Mouse (Mus musculus) CH12.LX (cell line): ENCODE measurements around the gene Tchp. TPM values are rescaled to one million over a fixed set of nuclear protein-coding genes. Genes with fewer than 3 reads are reported as not detected.

Source experiments
- DNase-seq: peaks from one replicate; pipeline ENCODE4 v3.0.0-alpha.2; 2013; ENCODE audit errors: extremely low read depth
- H3K27ac ChIP-seq: 2 replicates; pipeline ENCODE4 v1.5.1; 2012; ENCODE audit warnings: low read depth, mild to moderate bottlenecking, control low read depth, moderate library complexity; ENCODE audit not compliant: insufficient read depth
- H3K27me3 ChIP-seq: replicated peaks from 2 replicates; pipeline ENCODE3; 2012; ENCODE audit warnings: inconsistent platforms
- H3K36me3 ChIP-seq, 2 experiments: replicated peaks in 1 of 2; 2 replicates each; pipeline versions ENCODE3 to v1.6.1; 2012; ENCODE audit warnings: inconsistent platforms in 1 of 2, low read length in 1 of 2, mild to moderate bottlenecking in 1 of 2, mixed read lengths in 1 of 2, moderate library complexity in 1 of 2; ENCODE audit not compliant: control insufficient read depth in 1 of 2, insufficient read depth in 1 of 2
- H3K4me1 ChIP-seq, 2 experiments: 2 replicates each; pipeline ENCODE4 v1.6.1; 2012; ENCODE audit warnings: inconsistent platforms in 1 of 2, moderate library complexity in 1 of 2; ENCODE audit not compliant: insufficient read depth in 2 of 2, control insufficient read depth in 1 of 2
- H3K4me2 ChIP-seq: 2 replicates; pipeline ENCODE4 v1.6.1; 2012; ENCODE audit warnings: low read depth, mild to moderate bottlenecking, control low read depth; ENCODE audit not compliant: poor library complexity, insufficient read depth, severe bottlenecking
- H3K4me3 ChIP-seq, 3 experiments: fragments of 150-350 bp in 1 of 3; sonication (generic) in 1 of 3; replicated peaks in 1 of 3; 2 replicates each; pipeline versions ENCODE3 to v1.5.1; 2011 to 2012; ENCODE audit warnings: low read depth in 2 of 3, low read length in 2 of 3, mild to moderate bottlenecking in 2 of 3, moderate library complexity in 2 of 3, control low read depth in 1 of 3, improper control_type of control experiment in 1 of 3, inconsistent platforms in 1 of 3, mixed read lengths in 1 of 3; ENCODE audit not compliant: poor library complexity in 1 of 3
- H3K79me2 ChIP-seq: replicated peaks from 2 replicates; pipeline ENCODE4 v1.6.1; 2012; ENCODE audit warnings: mild to moderate bottlenecking, moderate library complexity; ENCODE audit not compliant: control insufficient read depth, poor library complexity, insufficient read depth, severe bottlenecking; ENCODE audit errors: extremely low read depth
- H3K9ac ChIP-seq: 2 replicates; pipeline ENCODE4 v1.6.1; 2012; ENCODE audit warnings: low read depth, mild to moderate bottlenecking, control low read depth, moderate library complexity; ENCODE audit not compliant: insufficient read depth
- H3K9me3 ChIP-seq: replicated peaks from 2 replicates; pipeline ENCODE3; 2012; ENCODE audit warnings: low read length, inconsistent platforms, mixed read lengths
- BHLHE40 ChIP-seq: IDR thresholded peaks from 2 replicates; pipeline ENCODE4 v1.6.1; 2011; ENCODE audit warnings: mild to moderate bottlenecking, low read depth, low read length, improper control_type of control experiment
- CHD1 ChIP-seq: IDR thresholded peaks from 2 replicates; pipeline ENCODE4 v1.6.1; 2012; ENCODE audit warnings: low read depth, low read length, improper control_type of control experiment, inconsistent platforms
- CHD2 ChIP-seq: IDR thresholded peaks from 2 replicates; pipeline ENCODE4 v1.6.1; 2011; ENCODE audit warnings: low read length, improper control_type of control experiment
- E2F4 ChIP-seq: IDR thresholded peaks from 2 replicates; pipeline ENCODE4 v1.6.1; 2011; ENCODE audit warnings: low read depth, low read length, improper control_type of control experiment; ENCODE audit not compliant: insufficient replicate concordance
- ELF1 ChIP-seq: IDR thresholded peaks from 2 replicates; pipeline ENCODE4 v1.6.1; 2014; ENCODE audit warnings: low read depth, mild to moderate bottlenecking, inconsistent platforms, low read length, improper control_type of control experiment
- EP300 ChIP-seq: IDR thresholded peaks from 2 replicates; pipeline ENCODE4 v1.6.1; 2011; ENCODE audit warnings: low read length, improper control_type of control experiment
- ETS1 ChIP-seq: conservative IDR thresholded peaks from 2 replicates; pipeline ENCODE4 v1.6.1; 2012; ENCODE audit warnings: low read depth, mild to moderate bottlenecking, inconsistent platforms, low read length, improper control_type of control experiment, moderate library complexity
- GABPA ChIP-seq: IDR thresholded peaks from 2 replicates; pipeline ENCODE4 v1.6.1; 2012; ENCODE audit warnings: low read depth, low read length, improper control_type of control experiment, inconsistent platforms; ENCODE audit not compliant: insufficient replicate concordance
- HCFC1 ChIP-seq: IDR thresholded peaks from 2 replicates; pipeline ENCODE4 v1.6.1; 2012; ENCODE audit warnings: low read depth, mild to moderate bottlenecking, inconsistent platforms, low read length, improper control_type of control experiment
- IRF4 ChIP-seq: IDR thresholded peaks from 2 replicates; pipeline ENCODE4 v1.6.1; 2014; ENCODE audit warnings: low read depth, mild to moderate bottlenecking, inconsistent platforms, low read length, improper control_type of control experiment
- KAT2A ChIP-seq: IDR thresholded peaks from 2 replicates; pipeline ENCODE4 v1.6.1; 2012; ENCODE audit warnings: low read length, improper control_type of control experiment, inconsistent platforms; ENCODE audit not compliant: insufficient replicate concordance
- MAFK ChIP-seq: IDR thresholded peaks from 2 replicates; pipeline ENCODE4 v1.6.1; 2011; ENCODE audit warnings: low read length, improper control_type of control experiment; ENCODE audit not compliant: insufficient replicate concordance
- MAX ChIP-seq: IDR thresholded peaks from 2 replicates; pipeline ENCODE4 v1.6.1; 2011; ENCODE audit warnings: low read length, improper control_type of control experiment
- MXI1 ChIP-seq: IDR thresholded peaks from 2 replicates; pipeline ENCODE4 v1.6.1; 2011; ENCODE audit warnings: mild to moderate bottlenecking, low read depth, low read length, improper control_type of control experiment
- MYC ChIP-seq: IDR thresholded peaks from 2 replicates; pipeline ENCODE4 v1.6.1; 2011; ENCODE audit warnings: low read depth, mild to moderate bottlenecking, improper control_type of control experiment, low read length
- RAD21 ChIP-seq: IDR thresholded peaks from 2 replicates; pipeline ENCODE4 v1.6.1; 2011; ENCODE audit warnings: low read depth, mild to moderate bottlenecking, low read length, improper control_type of control experiment, moderate library complexity
- RCOR1 ChIP-seq: conservative IDR thresholded peaks from 2 replicates; pipeline ENCODE4 v1.6.1; 2012; ENCODE audit warnings: low read depth, mild to moderate bottlenecking, inconsistent platforms, low read length, improper control_type of control experiment
- SIN3A ChIP-seq: IDR thresholded peaks from 2 replicates; pipeline ENCODE4 v1.6.1; 2012; ENCODE audit warnings: low read length, improper control_type of control experiment, inconsistent platforms
- SMC3 ChIP-seq: IDR thresholded peaks from 2 replicates; pipeline ENCODE4 v1.6.1; 2011; ENCODE audit warnings: low read depth, low read length, improper control_type of control experiment
- TBP ChIP-seq: conservative IDR thresholded peaks from 2 replicates; pipeline ENCODE4 v1.6.1; 2011; ENCODE audit warnings: low read depth, low read length, improper control_type of control experiment
- ZKSCAN1 ChIP-seq: IDR thresholded peaks from 2 replicates; pipeline ENCODE4 v1.6.1; 2012; ENCODE audit warnings: low read depth, inconsistent platforms, low read length, improper control_type of control experiment, borderline replicate concordance
- ZNF384 ChIP-seq: IDR thresholded peaks from 2 replicates; pipeline ENCODE4 v1.6.1; 2012; ENCODE audit warnings: low read depth, low read length, improper control_type of control experiment, inconsistent platforms
- dilution Hi-C: fragments of 300-500 bp; cut with MboI; formaldehyde crosslinking; loops from 2 replicates; pipeline ENCODE4 v1.14.3; 2020; ENCODE audit warnings: low sequenced_read_pairs; ENCODE audit not compliant: extremely low pct_unique_long_range_greater_than_20kb, extremely low pct_ligation_motif_present
- in situ Hi-C: fragments of 300-500 bp; cut with MboI; formaldehyde crosslinking; loops from 3 replicates; pipeline ENCODE4 v1.14.3; 2019; ENCODE audit warnings: low sequenced_read_pairs, low pct_ligation_motif_present, low pct_unique_long_range_greater_than_20kb, mixed read lengths
- polyA plus RNA-seq: library from polyadenylated mRNA; unstranded; fragments of >175 nt; gene quantifications from 2 replicates; pipeline ENCODE4 v1.2.1, GENCODE M21; 2012; ENCODE audit warnings: low read depth; ENCODE audit not compliant: insufficient read length
- total RNA-seq, 2 experiments: library from RNA; depleted of rRNA; stranded (reverse); fragments of 300-350 nt in 1 of 2; fragments of >200 nt in 1 of 2; gene quantifications; 2 replicates each; pipeline ENCODE4 v1.2.3; 2012 to 2014

Tchp gene
- total and polyA plus RNA-seq, 3 experiments, result 4.3 to 11.6 (median 6.7) TPM

GRCm38 (mm10) chr5:114658255-114658654, 49.3 kb upstream of the Tchp start, which contains the start of gene Trpv4:
TSS of gene Trpv4 (minus strand) at chr5:114658421.
- Histone ChIP-seq H3K4me2 (no peak within 1 kb of the TSS), H3K4me1 (peaks cover 6 to 25% of the 10 kb centered on the region in 2 experiments), H3K36me3 (peaks cover 0 to 4% of the 10 kb centered on the region in 2 experiments), H3K27ac (no peak within 1 kb of the TSS)
- dilution Hi-C loops, result no loop called here
- no peak for TF ChIP-seq E2F4
- no peak for TF ChIP-seq RCOR1
- TF ChIP-seq MXI1, result no peak
- TF ChIP-seq KAT2A, result no peak
- TF ChIP-seq SIN3A, result no peak
- no peak for TF ChIP-seq IRF4
- TF ChIP-seq ELF1, result no peak
- no peak for TF ChIP-seq EP300
- no peak for TF ChIP-seq BHLHE40
- no peak for TF ChIP-seq CHD2
- TF ChIP-seq ZKSCAN1, result no peak
- no peak for TF ChIP-seq GABPA
- TF ChIP-seq HCFC1, result no peak
- no peak for TF ChIP-seq RAD21
- TF ChIP-seq MYC, result no peak
- TF ChIP-seq SMC3, result no peak
- TF ChIP-seq, all 38 proteins: peak for 0
- in situ Hi-C loops, result no loop called here
- Histone ChIP-seq H3K27me3 (no peaks in the 10 kb centered on the region), H3K9me3 (peaks cover 15% of the 10 kb centered on the region), H3K4me3 (no peak within 1 kb of the TSS), H3K79me2 (no peaks in the 10 kb centered on the region), H3K9ac (no peak within 1 kb of the TSS)
- DNase-seq, result no peak

DNA sequence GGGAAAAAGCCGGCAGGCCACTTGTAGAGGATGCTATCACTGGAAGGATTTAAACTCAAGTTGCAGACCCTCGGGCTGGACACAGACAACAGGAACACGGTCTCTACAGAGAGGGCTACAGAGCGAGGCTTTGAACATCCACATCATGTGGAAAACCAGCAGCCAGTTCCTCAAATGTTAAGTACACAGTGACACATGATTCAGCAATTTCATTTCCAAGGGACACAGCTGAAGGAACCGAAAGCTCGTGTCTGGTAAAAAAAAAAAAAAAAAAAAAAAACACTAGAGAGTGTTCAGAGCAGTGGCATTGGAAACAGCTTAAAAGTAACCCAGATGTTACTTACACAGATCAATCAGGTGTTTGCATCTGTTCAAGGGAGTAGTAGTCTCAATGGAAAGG, 46.5 kb upstream of the Tchp start:
- Histone ChIP-seq H3K9ac (no peak overlapping the region), H3K79me2 (no peaks in the 10 kb centered on the region), H3K27me3 (no peaks in the 10 kb centered on the region), H3K9me3 (peaks cover 15% of the 10 kb centered on the region), H3K36me3 (peaks cover 0 to 4% of the 10 kb centered on the region in 2 experiments), H3K4me2 (no peak overlapping the region), H3K4me1 (peaks cover 6 to 22% of the 10 kb centered on the region in 2 experiments), H3K4me3 (no peak overlapping the region), H3K27ac (no peak overlapping the region)
- in situ Hi-C loops (loop anchor here (5.0 kb wide), 1 partner anchor 34 kb away; no protein-coding TSS in a partner anchor), dilution Hi-C loops (no loop called here)
- no peak for TF ChIP-seq ZKSCAN1
- peak; percentile 55; the same call in 1 of the 2 replicates for TF ChIP-seq MAX
- TF ChIP-seq CHD1, result no peak
- TF ChIP-seq IRF4, result peak; percentile 71
- TF ChIP-seq ETS1, result peak; percentile 76
- peak; percentile 90 for TF ChIP-seq MAFK
- peak; percentile 99 for TF ChIP-seq ZNF384
- TF ChIP-seq SIN3A, result 0 out of 2 replicates have a peak, but pooled peaks have one; percentile 42
- TF ChIP-seq EP300, result peak; percentile 68
- no peak for TF ChIP-seq TBP
- peak; percentile 31; the same call in 1 of the 2 replicates for TF ChIP-seq BHLHE40
- 0 out of 2 replicates have a peak, but pooled peaks have one; percentile 44 for TF ChIP-seq MYC
- peak; percentile 60 for DNase-seq
